Mouse (Mus musculus): ENCODE results near the gene Zzz3.

- no peak for TF ChIP-seq CTCF (IDR thresholded peaks at IDR 0.05; ENCODE audit: extremely low read depth, insufficient read length, insufficient replicate concordance, low read depth, low read length)
- TF ChIP-seq POLR2A (IDR thresholded peaks at IDR 0.05; ENCODE audit: low read depth, low read length), result no peak
These were observed 62.2 kb downstream of the Zzz3 start for GRCm38 (mm10) chr3:152457308-152458035.
